Mouse (Mus musculus) forebrain, embryonic 16.5 days (tissue): ENCODE results near the gene Icosl. TPM values are rescaled to one million over a fixed set of nuclear protein-coding genes. Genes with fewer than 3 reads are reported as not detected.
A peak's percentile ranks its signal among the peaks of the same experiment; 100 is the strongest.

ENCODE experiments used
- ATAC-seq: fragments of 200-750 bp; cut with Nextera tagmentation; 2 replicates; pipeline ENCODE4 v1.8.0; 2017; ENCODE audit warnings: mild to moderate bottlenecking, moderate library complexity
- H3K27ac ChIP-seq: fragments of 300-500 bp; sonication (generic); 2 replicates; pipeline ENCODE4 v1.5.1; 2014; ENCODE audit warnings: low read length, control low read depth
- H3K27me3 ChIP-seq: fragments of 300-500 bp; sonication (generic); replicated peaks from 2 replicates; pipeline ENCODE4 v1.6.1; 2014; ENCODE audit warnings: low read length; ENCODE audit not compliant: control insufficient read depth, insufficient read depth
- H3K36me3 ChIP-seq: fragments of 300-500 bp; sonication (generic); 2 replicates; pipeline ENCODE4 v1.6.1; 2014; ENCODE audit not compliant: control insufficient read depth, insufficient read depth
- H3K4me1 ChIP-seq: fragments of 300-500 bp; sonication (generic); replicated peaks from 2 replicates; pipeline ENCODE4 v1.6.1; 2014; ENCODE audit warnings: low read length; ENCODE audit not compliant: control insufficient read depth, insufficient read depth
- H3K4me2 ChIP-seq: fragments of 300-500 bp; sonication (generic); 2 replicates; pipeline ENCODE4 v1.6.1; 2014; ENCODE audit warnings: mild to moderate bottlenecking, low read length, control low read depth
- H3K4me3 ChIP-seq: fragments of 300-500 bp; sonication (generic); replicated peaks from 2 replicates; pipeline ENCODE4 v1.5.1; 2014; ENCODE audit warnings: mild to moderate bottlenecking, low read length, control low read depth
- H3K9ac ChIP-seq: fragments of 300-500 bp; sonication (generic); replicated peaks from 2 replicates; pipeline ENCODE4 v1.6.1; 2014; ENCODE audit warnings: low read depth, low read length, control low read depth
- H3K9me3 ChIP-seq: fragments of 300-500 bp; sonication (generic); 2 replicates; pipeline ENCODE4 v1.6.1; 2016; ENCODE audit warnings: low read length; ENCODE audit not compliant: control insufficient read depth
- WGBS: fragments of 180-500 bp; shearing (Covaris S2); extraction: QIAGEN DNeasy Blood & Tissue Kit; methylation state at CpG from one replicate; pipeline ENCODE4 v1.1.7; 2014; 5-methylcytosine and 5-hydroxymethylcytosine counted together
- polyA plus RNA-seq: library from polyadenylated mRNA; unstranded; fragments of >200 nt; fragmentation: Nextera tagmentation; extraction: Ambion mirVana; gene quantifications from 2 replicates; pipeline ENCODE4 v1.2.1, GENCODE M21; 2015

Gene Icosl
- polyA plus RNA-seq, 1 experiment from 2014 or later: 0.38 TPM

DNA sequence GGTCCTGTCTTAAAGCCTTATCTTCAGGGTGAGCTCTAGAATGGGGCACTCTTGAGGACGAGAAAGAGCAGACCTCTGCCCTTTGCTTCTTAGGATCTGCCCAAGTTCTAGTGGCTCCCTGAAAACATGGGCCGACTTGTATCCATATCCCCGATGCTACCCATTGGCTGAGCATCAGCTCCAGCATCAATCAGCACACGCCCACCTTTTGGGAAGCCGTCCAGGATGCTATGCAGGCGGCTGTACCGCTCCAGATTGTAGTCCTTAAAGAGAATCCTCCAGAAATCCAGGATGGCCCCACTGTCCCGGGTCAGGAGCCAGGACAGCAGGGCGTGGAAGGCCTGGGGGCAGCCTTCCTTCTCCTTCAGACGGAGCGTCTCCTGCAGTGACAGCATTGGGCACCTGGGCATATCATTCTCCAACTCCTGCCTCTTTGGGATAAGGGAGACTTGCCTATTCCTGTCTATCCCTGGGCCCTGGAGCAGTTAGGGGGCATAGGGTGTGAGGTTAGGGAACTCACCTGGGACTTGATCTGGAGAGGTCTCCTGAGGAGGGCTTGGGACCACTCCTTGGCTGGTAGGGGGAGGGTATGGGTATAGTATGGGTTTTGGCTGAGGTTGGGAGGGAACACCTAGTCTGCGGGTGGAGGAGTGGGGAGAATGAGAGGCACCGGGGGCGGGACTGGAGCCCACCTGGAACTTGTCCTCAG, 26.3 kb upstream of the Icosl start:
- ATAC-seq: no peak; the same call in 1 of the 2 replicates
- H3K9ac ChIP-seq: peak overlapping the region; percentile 38
- peak overlapping the region; percentile 39 for H3K4me2 ChIP-seq
- no peaks in the 10 kb centered on the region for H3K36me3 ChIP-seq
- WGBS: 60% methylated on average over 14 of the region's 14 CpGs
- H3K27ac ChIP-seq: no peak overlapping the region
- H3K4me1 ChIP-seq: peaks cover 8% of the 10 kb centered on the region
- no peaks in the 10 kb centered on the region for H3K9me3 ChIP-seq
- no peaks in the 10 kb centered on the region for H3K27me3 ChIP-seq
- H3K4me3 ChIP-seq: peak overlapping the region; percentile 34

DNA sequence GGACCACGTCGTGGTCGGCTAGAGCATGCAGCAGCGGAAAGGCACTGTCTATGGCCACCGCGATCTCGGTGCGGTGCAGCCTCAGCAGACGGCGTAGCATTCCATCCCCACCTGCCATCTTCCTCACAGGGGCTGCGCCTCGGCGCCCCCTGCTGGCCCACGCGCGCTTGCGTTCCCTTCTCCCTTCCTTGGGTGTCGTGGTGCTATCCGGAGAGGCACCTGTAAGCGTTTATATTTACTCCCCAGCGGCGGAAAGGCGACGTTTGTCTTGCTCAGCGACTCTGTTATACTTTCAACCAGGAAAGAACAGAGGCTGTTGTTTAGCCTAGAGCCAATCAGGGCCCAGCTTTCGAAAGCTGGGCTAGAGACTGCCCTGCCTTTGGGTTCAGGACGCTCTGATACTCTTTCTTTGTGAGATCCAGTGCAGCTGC, 25.7 kb upstream of the Icosl start, which contains the start of gene Aire:
TSS of gene Aire (minus strand) at position 205 of the 431 bp plus-strand sequence.
- Histone ChIP-seq H3K4me2 (peak within 1 kb of the TSS; percentile 39), H3K27me3 (no peaks in the 10 kb centered on the region), H3K36me3 (no peaks in the 10 kb centered on the region), H3K9ac (peak within 1 kb of the TSS; percentile 38), H3K9me3 (no peaks in the 10 kb centered on the region), H3K4me3 (peak within 1 kb of the TSS; percentile 34), H3K27ac (no peak within 1 kb of the TSS), H3K4me1 (peaks cover 8% of the 10 kb centered on the region)
- 2% methylated on average over 27 of the region's 27 CpGs for WGBS
- ATAC-seq: peak; percentile 82

- Histone ChIP-seq H3K27me3 (no peaks in the 10 kb centered on the region), H3K36me3 (no peaks in the 10 kb centered on the region), H3K4me2 (no peak overlapping the region), H3K27ac (no peak overlapping the region), H3K9me3 (no peaks in the 10 kb centered on the region), H3K4me3 (no peak overlapping the region), H3K9ac (no peak overlapping the region), H3K4me1 (peaks cover 8% of the 10 kb centered on the region)
- no peak for ATAC-seq
- WGBS: 81% methylated on average over 1 of the region's 1 CpGs
Measured at GRCm38 (mm10) chr10:78044531-78044930, 24.6 kb upstream of the Icosl start.

DNA sequence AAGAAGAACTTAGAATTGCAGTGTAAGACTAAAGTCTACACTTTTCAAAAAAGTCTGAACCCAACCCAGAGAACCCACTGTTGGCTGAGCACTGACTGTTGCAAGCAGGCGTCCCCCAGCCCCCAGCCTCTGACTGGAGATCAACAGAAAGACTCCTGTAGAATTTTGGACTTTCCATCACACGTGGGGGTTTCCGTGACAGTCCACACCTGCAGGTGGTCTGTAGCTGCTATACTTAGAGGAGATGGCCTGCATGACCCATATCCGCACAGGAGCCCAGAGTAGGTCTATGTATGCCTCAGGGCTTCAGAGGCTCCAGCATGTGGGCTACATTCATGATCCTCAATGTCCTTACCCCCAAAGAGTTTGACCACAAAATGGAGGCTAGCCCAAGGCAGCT, 22.7 kb upstream of the Icosl start:
- no peaks in the 10 kb centered on the region for H3K27me3 ChIP-seq
- peaks cover 8% of the 10 kb centered on the region for H3K4me1 ChIP-seq
- H3K9me3 ChIP-seq: no peaks in the 10 kb centered on the region
- WGBS: 86% methylated on average over 4 of the region's 4 CpGs
- H3K27ac ChIP-seq: no peak overlapping the region
- H3K4me3 ChIP-seq: no peak overlapping the region
- ATAC-seq: no peak
- no peaks in the 10 kb centered on the region for H3K36me3 ChIP-seq
- H3K4me2 ChIP-seq: no peak overlapping the region
- H3K9ac ChIP-seq: no peak overlapping the region

GRCm38 (mm10) chr10:78048061-78048730, 20.9 kb upstream of the Icosl start:
- no peak overlapping the region for H3K9ac ChIP-seq
- H3K9me3 ChIP-seq: no peaks in the 10 kb centered on the region
- 75% methylated on average over 10 of the region's 10 CpGs for WGBS
- H3K27ac ChIP-seq: no peak overlapping the region
- H3K4me2 ChIP-seq: no peak overlapping the region
- H3K4me3 ChIP-seq: no peak overlapping the region
- H3K36me3 ChIP-seq: no peaks in the 10 kb centered on the region
- H3K27me3 ChIP-seq: no peaks in the 10 kb centered on the region
- H3K4me1 ChIP-seq: peaks cover 5% of the 10 kb centered on the region
- no peak for ATAC-seq

DNA sequence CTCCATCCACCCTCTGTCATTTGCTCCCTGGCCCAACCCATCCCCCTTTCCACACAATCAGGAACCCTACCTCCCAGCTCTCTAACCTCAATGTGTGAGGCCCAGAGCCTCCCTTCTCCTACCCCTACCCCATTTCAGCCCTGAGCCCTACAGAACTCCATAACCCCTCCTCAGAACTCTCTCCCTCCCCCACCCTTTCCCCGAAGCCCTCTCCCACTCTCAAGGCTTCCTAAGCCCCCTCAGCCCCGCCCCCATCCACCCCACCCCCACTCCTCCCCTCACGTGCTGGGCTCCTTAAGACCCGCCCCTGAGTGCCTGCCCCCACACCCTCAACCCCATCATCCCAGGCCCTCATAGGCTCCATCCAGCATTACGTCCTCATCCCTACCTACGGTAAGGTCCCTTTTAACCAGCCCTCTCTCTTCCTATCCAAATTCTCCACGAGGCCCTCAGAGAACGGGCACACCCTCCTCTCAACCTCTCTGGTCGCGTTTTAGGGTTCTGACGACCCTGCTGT, 19.5 kb upstream of the Icosl start:
- H3K9me3 ChIP-seq: no peaks in the 10 kb centered on the region
- no peaks in the 10 kb centered on the region for H3K36me3 ChIP-seq
- no peaks in the 10 kb centered on the region for H3K4me1 ChIP-seq
- WGBS: 60% methylated on average over 11 of the region's 11 CpGs
- no peaks in the 10 kb centered on the region for H3K27me3 ChIP-seq
- ATAC-seq: no peak
- H3K9ac ChIP-seq: no peak overlapping the region
- H3K4me3 ChIP-seq: no peak overlapping the region
- H3K4me2 ChIP-seq: no peak overlapping the region
- no peak overlapping the region for H3K27ac ChIP-seq

- H3K36me3 ChIP-seq: no peaks in the 10 kb centered on the region
- H3K9me3 ChIP-seq: no peaks in the 10 kb centered on the region
- H3K4me2 ChIP-seq: no peak overlapping the region
- H3K4me3 ChIP-seq: no peak overlapping the region
- H3K9ac ChIP-seq: no peak overlapping the region
- H3K27ac ChIP-seq: no peak overlapping the region
- WGBS: 77% methylated on average over 19 of the region's 19 CpGs
- ATAC-seq: no peak
- no peaks in the 10 kb centered on the region for H3K4me1 ChIP-seq
- no peaks in the 10 kb centered on the region for H3K27me3 ChIP-seq
Measured at GRCm38 (mm10) chr10:78054633-78055565, 14.2 kb upstream of the Icosl start.

GRCm38 (mm10) chr10:78057056-78057455, 12.0 kb upstream of the Icosl start:
- Histone ChIP-seq H3K4me2 (no peak overlapping the region), H3K9me3 (no peaks in the 10 kb centered on the region), H3K4me1 (no peaks in the 10 kb centered on the region), H3K4me3 (no peak overlapping the region), H3K27me3 (no peaks in the 10 kb centered on the region), H3K27ac (no peak overlapping the region), H3K36me3 (no peaks in the 10 kb centered on the region), H3K9ac (no peak overlapping the region)
- ATAC-seq: no peak
- WGBS: 86% methylated on average over 8 of the region's 8 CpGs

- Histone ChIP-seq H3K27me3 (no peaks in the 10 kb centered on the region), H3K4me1 (no peaks in the 10 kb centered on the region), H3K9me3 (no peaks in the 10 kb centered on the region), H3K4me3 (no peak overlapping the region), H3K27ac (no peak overlapping the region), H3K36me3 (no peaks in the 10 kb centered on the region), H3K4me2 (no peak overlapping the region), H3K9ac (no peak overlapping the region)
- WGBS: 92% methylated on average over 9 of the region's 9 CpGs
- ATAC-seq: no peak
Measured at GRCm38 (mm10) chr10:78063122-78063521, 6.0 kb upstream of the Icosl start.
